Mouse (Mus musculus): ENCODE data around the gene Duox2. TPM values are rescaled to one million over a fixed set of nuclear protein-coding genes. Genes with fewer than 3 reads are reported as not detected.
A peak's percentile ranks its signal among the peaks of the same experiment; 100 is the strongest.

Gene Duox2
- polyA plus RNA-seq, 1 experiment from 2014 or later, result not detected

GRCm38 (mm10) chr2:122241935-122242334 lies 56.3 kb downstream of the Duox2 start:
- no peak for ATAC-seq (replicated peaks; ENCODE audit: insufficient number of reproducible peaks, low FRiP score, low TSS enrichment, low read depth)

GRCm38 (mm10) chr2:122241226-122241625 lies 57.0 kb downstream of the Duox2 start:
- H3K36me3 ChIP-seq (replicated peaks; ENCODE audit: control insufficient read depth, insufficient read depth, low read depth, low read length), result no peaks in the 10 kb centered on the region
- ATAC-seq (replicated peaks; ENCODE audit: insufficient number of reproducible peaks, low FRiP score, low TSS enrichment, low read depth) (no peak), DNase-seq (ENCODE audit: low spot score) (no peak)
- no peak overlapping the region for H3K4me3 ChIP-seq (ENCODE audit: low read depth, low read length)
- no peaks in the 10 kb centered on the region for H3K4me1 ChIP-seq (ENCODE audit: control insufficient read depth, insufficient read depth, low read length)
- H3K27ac ChIP-seq (replicated peaks; ENCODE audit: low read depth, low read length), result no peak overlapping the region
- no peak overlapping the region for H3K4me2 ChIP-seq (ENCODE audit: low read depth, low read length)
- H3K27me3 ChIP-seq (ENCODE audit: control insufficient read depth, insufficient read depth, low read length), result no peaks in the 10 kb centered on the region
- 84% methylated on average over 4 of the region's 4 CpGs for WGBS
- H3K9ac ChIP-seq (replicated peaks; ENCODE audit: low read length), result no peak overlapping the region
- no peaks in the 10 kb centered on the region for H3K9me3 ChIP-seq (replicated peaks; ENCODE audit: control insufficient read depth, low read length)

More at GRCm38 (mm10) chr2:122241935-122242334, 56.3 kb downstream of the Duox2 start:
- H3K27ac ChIP-seq (replicated peaks; ENCODE audit: low read depth, low read length), result no peak overlapping the region
- no peaks in the 10 kb centered on the region for H3K36me3 ChIP-seq (replicated peaks; ENCODE audit: control insufficient read depth, insufficient read depth, low read depth, low read length)
- H3K4me1 ChIP-seq (ENCODE audit: control insufficient read depth, insufficient read depth, low read length), result no peaks in the 10 kb centered on the region
- 67% methylated on average over 6 of the region's 6 CpGs for WGBS
- H3K9me3 ChIP-seq (replicated peaks; ENCODE audit: control insufficient read depth, low read length), result no peaks in the 10 kb centered on the region
- H3K9ac ChIP-seq (replicated peaks; ENCODE audit: low read length), result no peak overlapping the region
- H3K27me3 ChIP-seq (ENCODE audit: control insufficient read depth, insufficient read depth, low read length), result no peaks in the 10 kb centered on the region
- no peak for DNase-seq (ENCODE audit: low spot score)
- no peak overlapping the region for H3K4me3 ChIP-seq (ENCODE audit: low read depth, low read length)
- no peak overlapping the region for H3K4me2 ChIP-seq (ENCODE audit: low read depth, low read length)

- Histone ChIP-seq H3K4me2 (ENCODE audit: low read depth, low read length) (no peak overlapping the region), H3K4me3 (ENCODE audit: low read depth, low read length) (no peak overlapping the region), H3K9me3 (replicated peaks; ENCODE audit: control insufficient read depth, low read length) (no peaks in the 10 kb centered on the region), H3K9ac (replicated peaks; ENCODE audit: low read length) (no peak overlapping the region), H3K27ac (replicated peaks; ENCODE audit: low read depth, low read length) (no peak overlapping the region), H3K4me1 (ENCODE audit: control insufficient read depth, insufficient read depth, low read length) (no peaks in the 10 kb centered on the region), H3K36me3 (replicated peaks; ENCODE audit: control insufficient read depth, insufficient read depth, low read depth, low read length) (no peaks in the 10 kb centered on the region), H3K27me3 (ENCODE audit: control insufficient read depth, insufficient read depth, low read length) (no peaks in the 10 kb centered on the region)
- ATAC-seq (replicated peaks; ENCODE audit: insufficient number of reproducible peaks, low FRiP score, low TSS enrichment, low read depth) (no peak), DNase-seq (ENCODE audit: low spot score) (no peak)
Measured at GRCm38 (mm10) chr2:122240735-122241134, 57.5 kb downstream of the Duox2 start.

GRCm38 (mm10) chr2:122237891-122238470 lies 60.3 kb downstream of the Duox2 start:
- Histone ChIP-seq H3K27ac (replicated peaks; ENCODE audit: low read depth, low read length) (no peak overlapping the region), H3K4me2 (ENCODE audit: low read depth, low read length) (no peak overlapping the region), H3K27me3 (ENCODE audit: control insufficient read depth, insufficient read depth, low read length) (no peaks in the 10 kb centered on the region), H3K4me3 (ENCODE audit: low read depth, low read length) (no peak overlapping the region), H3K9ac (replicated peaks; ENCODE audit: low read length) (no peak overlapping the region), H3K36me3 (replicated peaks; ENCODE audit: control insufficient read depth, insufficient read depth, low read depth, low read length) (no peaks in the 10 kb centered on the region), H3K4me1 (ENCODE audit: control insufficient read depth, insufficient read depth, low read length) (no peaks in the 10 kb centered on the region), H3K9me3 (replicated peaks; ENCODE audit: control insufficient read depth, low read length) (no peaks in the 10 kb centered on the region)
- DNase-seq (ENCODE audit: low spot score), result no peak
- no peak for ATAC-seq (replicated peaks; ENCODE audit: insufficient number of reproducible peaks, low FRiP score, low TSS enrichment, low read depth)
- 87% methylated on average over 2 of the region's 2 CpGs for WGBS

GRCm38 (mm10) chr2:122236321-122236720 lies 61.9 kb downstream of the Duox2 start:
- H3K27ac ChIP-seq (replicated peaks; ENCODE audit: low read depth, low read length), result no peak overlapping the region
- no peaks in the 10 kb centered on the region for H3K4me1 ChIP-seq (ENCODE audit: control insufficient read depth, insufficient read depth, low read length)
- DNase-seq (ENCODE audit: low spot score) (no peak), ATAC-seq (replicated peaks; ENCODE audit: insufficient number of reproducible peaks, low FRiP score, low TSS enrichment, low read depth) (no peak)
- no peak overlapping the region for H3K4me3 ChIP-seq (ENCODE audit: low read depth, low read length)
- no peaks in the 10 kb centered on the region for H3K9me3 ChIP-seq (replicated peaks; ENCODE audit: control insufficient read depth, low read length)
- no peaks in the 10 kb centered on the region for H3K27me3 ChIP-seq (ENCODE audit: control insufficient read depth, insufficient read depth, low read length)
- no peak overlapping the region for H3K4me2 ChIP-seq (ENCODE audit: low read depth, low read length)
- no peaks in the 10 kb centered on the region for H3K36me3 ChIP-seq (replicated peaks; ENCODE audit: control insufficient read depth, insufficient read depth, low read depth, low read length)
- H3K9ac ChIP-seq (replicated peaks; ENCODE audit: low read length), result no peak overlapping the region

GRCm38 (mm10) chr2:122235425-122235824 lies 62.8 kb downstream of the Duox2 start:
- 82% methylated on average over 2 of the region's 2 CpGs for whole genome bisulfite sequencing
- Histone ChIP-seq H3K4me2 (ENCODE audit: low read depth, low read length) (peak overlapping the region; percentile 58; the same call in 1 of the 2 replicates), H3K9ac (replicated peaks; ENCODE audit: low read length) (no peak overlapping the region), H3K4me1 (ENCODE audit: control insufficient read depth, insufficient read depth, low read length) (no peaks in the 10 kb centered on the region), H3K4me3 (ENCODE audit: low read depth, low read length) (no peak overlapping the region), H3K27me3 (ENCODE audit: control insufficient read depth, insufficient read depth, low read length) (no peaks in the 10 kb centered on the region), H3K27ac (replicated peaks; ENCODE audit: low read depth, low read length) (no peak overlapping the region), H3K36me3 (replicated peaks; ENCODE audit: control insufficient read depth, insufficient read depth, low read depth, low read length) (no peaks in the 10 kb centered on the region), H3K9me3 (replicated peaks; ENCODE audit: control insufficient read depth, low read length) (no peaks in the 10 kb centered on the region)
- no peak for ATAC-seq (replicated peaks; ENCODE audit: insufficient number of reproducible peaks, low FRiP score, low TSS enrichment, low read depth)
- DNase-seq (ENCODE audit: low spot score), result no peak

GRCm38 (mm10) chr2:122234611-122235288 lies 63.5 kb downstream of the Duox2 start, which contains the start of gene Sord:
Gene Sord, plus strand, starts transcription at chr2:122234749.
- ATAC-seq (replicated peaks; ENCODE audit: insufficient number of reproducible peaks, low FRiP score, low TSS enrichment, low read depth) (peak; percentile 90), DNase-seq (ENCODE audit: low spot score) (peak; percentile 95)
- Histone ChIP-seq H3K4me3 (ENCODE audit: low read depth, low read length) (peak within 1 kb of the TSS; percentile 50), H3K4me2 (ENCODE audit: low read depth, low read length) (peak within 1 kb of the TSS; percentile 58), H3K36me3 (replicated peaks; ENCODE audit: control insufficient read depth, insufficient read depth, low read depth, low read length) (no peaks in the 10 kb centered on the region), H3K9me3 (replicated peaks; ENCODE audit: control insufficient read depth, low read length) (no peaks in the 10 kb centered on the region), H3K27ac (replicated peaks; ENCODE audit: low read depth, low read length) (no peak within 1 kb of the TSS), H3K27me3 (ENCODE audit: control insufficient read depth, insufficient read depth, low read length) (no peaks in the 10 kb centered on the region), H3K9ac (replicated peaks; ENCODE audit: low read length) (peak within 1 kb of the TSS; percentile 57), H3K4me1 (ENCODE audit: control insufficient read depth, insufficient read depth, low read length) (no peaks in the 10 kb centered on the region)
- WGBS, result 1% methylated on average over 34 of the region's 35 CpGs

- 6% methylated on average over 26 of the region's 26 CpGs for WGBS
- H3K4me2 ChIP-seq (ENCODE audit: low read depth, low read length), result peak overlapping the region; percentile 58
- H3K9me3 ChIP-seq (replicated peaks; ENCODE audit: control insufficient read depth, low read length), result no peaks in the 10 kb centered on the region
- no peaks in the 10 kb centered on the region for H3K4me1 ChIP-seq (ENCODE audit: control insufficient read depth, insufficient read depth, low read length)
- peak; percentile 10; the same call in 1 of the 2 replicates for ATAC-seq (replicated peaks; ENCODE audit: insufficient number of reproducible peaks, low FRiP score, low TSS enrichment, low read depth)
- H3K27me3 ChIP-seq (ENCODE audit: control insufficient read depth, insufficient read depth, low read length), result no peaks in the 10 kb centered on the region
- H3K36me3 ChIP-seq (replicated peaks; ENCODE audit: control insufficient read depth, insufficient read depth, low read depth, low read length), result no peaks in the 10 kb centered on the region
- H3K4me3 ChIP-seq (ENCODE audit: low read depth, low read length), result peak overlapping the region; percentile 50
- no peak overlapping the region for H3K27ac ChIP-seq (replicated peaks; ENCODE audit: low read depth, low read length)
- H3K9ac ChIP-seq (replicated peaks; ENCODE audit: low read length), result peak overlapping the region; percentile 57
- DNase-seq (ENCODE audit: low spot score), result peak; percentile 73
Measured at GRCm38 (mm10) chr2:122233759-122234557, 64.3 kb downstream of the Duox2 start.

Measured in embryonic facial prominence, embryonic 11.5 days (tissue).